Mouse (Mus musculus): Measurements from ENCODE around the gene Agpat3. TPM values are rescaled to one million over a fixed set of nuclear protein-coding genes. Genes with fewer than 3 reads are reported as not detected.
A peak's percentile ranks its signal among the peaks of the same experiment; 100 is the strongest.

Agpat3 gene
- polyA plus RNA-seq (2015; fragmentation: Nextera tagmentation; extraction: Ambion mirVana): 69.9 and 72.2 TPM in 2 replicates

DNA sequence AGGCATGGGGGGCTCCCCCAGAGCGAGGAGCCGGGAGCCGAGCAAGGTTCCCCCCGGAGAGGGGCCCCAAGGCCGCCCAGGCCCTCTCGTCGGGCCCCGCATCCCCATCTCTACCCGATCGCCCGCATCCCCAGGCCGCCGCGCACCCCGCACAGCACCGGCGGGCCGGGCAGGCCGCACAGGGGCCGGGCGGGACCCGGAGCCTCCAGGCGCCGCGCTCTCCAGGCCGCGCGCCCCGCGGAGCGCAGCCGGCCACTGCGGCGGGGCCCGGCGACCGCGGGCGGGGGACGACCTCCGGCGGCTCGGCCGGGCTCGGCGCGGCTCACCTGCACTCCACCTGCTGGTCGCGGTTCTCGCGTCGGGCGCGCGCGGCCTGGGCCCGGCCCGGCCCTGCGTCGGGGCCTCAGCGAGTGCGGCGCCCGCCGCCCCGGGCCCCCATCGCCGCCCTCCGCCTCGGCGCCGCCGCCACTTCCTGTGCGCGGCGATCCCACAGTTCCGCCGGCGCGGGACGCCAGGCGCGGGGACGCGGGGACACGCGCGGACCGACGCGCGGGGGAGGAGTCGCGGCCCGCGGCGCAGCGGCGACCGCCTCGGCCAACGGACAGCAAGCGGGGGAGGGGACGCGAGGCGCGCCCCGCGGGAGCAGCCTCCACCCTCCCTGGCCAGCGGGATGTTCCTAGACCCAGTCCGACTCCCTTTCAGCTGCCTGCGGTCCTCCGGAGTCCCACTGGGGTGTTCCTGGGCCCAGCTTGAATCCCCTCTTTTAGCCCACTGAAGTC lies at the start of gene Agpat3:
TSS of gene Agpat3 (minus strand) at position 603 of the 779 bp plus-strand sequence.
- Histone ChIP-seq H3K36me3 (no peaks in the 10 kb centered on the region), H3K27ac (replicated peaks) (peak within 1 kb of the TSS; percentile 72), H3K4me1 (peaks cover 33% of the 10 kb centered on the region), H3K9ac (replicated peaks) (peak within 1 kb of the TSS; percentile 99), H3K9me3 (no peaks in the 10 kb centered on the region), H3K27me3 (no peaks in the 10 kb centered on the region), H3K4me3 (peak within 1 kb of the TSS; percentile 99), H3K4me2 (replicated peaks) (peak within 1 kb of the TSS; percentile 82)
- WGBS: under 1% methylated on average over 107 of the region's 113 CpGs
- ATAC-seq (replicated peaks): peak; percentile 88

- Histone ChIP-seq H3K9me3 (no peaks in the 10 kb centered on the region), H3K4me2 (replicated peaks) (no peak overlapping the region), H3K4me1 (peaks cover 4% of the 10 kb centered on the region), H3K36me3 (peaks cover 64% of the 10 kb centered on the region), H3K27me3 (no peaks in the 10 kb centered on the region), H3K4me3 (no peak overlapping the region), H3K9ac (replicated peaks) (no peak overlapping the region), H3K27ac (replicated peaks) (no peak overlapping the region)
- ATAC-seq (replicated peaks): no peak
- 98% methylated on average over 2 of the region's 2 CpGs for WGBS
These were observed 48.8 kb upstream of the Agpat3 start for GRCm38 (mm10) chr10:78401127-78401526.

GRCm38 (mm10) chr10:78399090-78399657 lies 46.9 kb upstream of the Agpat3 start:
- no peak overlapping the region for H3K4me2 ChIP-seq (replicated peaks)
- no peaks in the 10 kb centered on the region for H3K27me3 ChIP-seq
- H3K27ac ChIP-seq (replicated peaks): no peak overlapping the region

DNA sequence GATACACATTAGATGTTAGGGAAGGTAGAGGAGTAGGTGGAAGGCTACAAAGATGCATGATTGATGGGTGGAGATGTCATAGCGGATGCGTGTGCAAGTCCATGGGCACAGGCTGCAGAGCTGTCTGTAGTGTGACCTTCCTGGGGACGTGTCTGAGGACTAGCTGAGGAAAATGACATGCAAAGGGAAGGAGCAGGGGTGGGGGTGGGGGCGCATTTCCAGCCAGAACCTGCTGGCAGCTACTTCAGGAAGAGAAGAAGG lies 44.3 kb upstream of the Agpat3 start:
- no peak overlapping the region; the same call in 1 of the 2 replicates for H3K27ac ChIP-seq (replicated peaks)
- peaks cover 12% of the 10 kb centered on the region for H3K27me3 ChIP-seq
- peak; percentile 55; the same call in 1 of the 2 replicates for ATAC-seq (replicated peaks)
- H3K9me3 ChIP-seq: no peaks in the 10 kb centered on the region
- peaks cover 20% of the 10 kb centered on the region for H3K36me3 ChIP-seq
- 61% methylated on average over 4 of the region's 4 CpGs for WGBS
- H3K9ac ChIP-seq (replicated peaks): no peak overlapping the region
- peaks cover 14% of the 10 kb centered on the region for H3K4me1 ChIP-seq
- H3K4me2 ChIP-seq (replicated peaks): peak overlapping the region; percentile 37
- H3K4me3 ChIP-seq: peak overlapping the region; percentile 18; the same call in 1 of the 2 replicates

More at GRCm38 (mm10) chr10:78399090-78399657, 46.9 kb upstream of the Agpat3 start:
- Histone ChIP-seq H3K4me3 (no peak overlapping the region), H3K9ac (replicated peaks) (no peak overlapping the region), H3K4me1 (peaks cover 11% of the 10 kb centered on the region), H3K36me3 (peaks cover 46% of the 10 kb centered on the region), H3K9me3 (no peaks in the 10 kb centered on the region)
- 41% methylated on average over 17 of the region's 17 CpGs for WGBS
- ATAC-seq (replicated peaks): no peak

GRCm38 (mm10) chr10:78395819-78396624 lies 43.7 kb upstream of the Agpat3 start:
- peak overlapping the region; percentile 62 for H3K27ac ChIP-seq (replicated peaks)
- 1% methylated on average over 17 of the region's 17 CpGs for WGBS
- peak overlapping the region; percentile 18; the same call in 1 of the 2 replicates for H3K4me3 ChIP-seq
- H3K9ac ChIP-seq (replicated peaks): 0 out of 2 replicates have a peak overlapping the region, but pooled peaks have one; percentile 10
- peaks cover 16% of the 10 kb centered on the region for H3K27me3 ChIP-seq
- peaks cover 15% of the 10 kb centered on the region for H3K36me3 ChIP-seq
- ATAC-seq (replicated peaks): peak; percentile 90
- peaks cover 16% of the 10 kb centered on the region for H3K4me1 ChIP-seq
- no peaks in the 10 kb centered on the region for H3K9me3 ChIP-seq
- H3K4me2 ChIP-seq (replicated peaks): peak overlapping the region; percentile 37

DNA sequence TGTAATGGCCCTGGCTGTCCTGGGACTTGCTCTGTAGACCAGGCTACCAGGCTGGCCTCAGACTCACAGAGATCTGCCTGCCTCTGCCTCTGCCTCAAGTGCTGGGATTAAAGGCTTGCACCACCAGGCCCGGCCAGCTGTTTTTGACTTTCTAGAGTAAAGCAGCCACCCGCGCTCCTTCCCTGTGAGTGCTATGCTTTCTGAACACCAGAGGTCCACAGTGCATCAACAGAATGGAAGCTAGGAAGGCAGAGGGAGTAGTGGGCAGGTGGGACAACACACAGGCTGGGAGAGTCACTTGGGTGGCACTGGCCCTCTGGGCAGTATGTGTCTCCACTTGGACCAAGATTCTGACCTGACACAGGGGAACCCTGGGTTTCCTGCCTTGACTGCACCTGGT lies 43.1 kb upstream of the Agpat3 start:
- 0 out of 2 replicates have a peak, but pooled peaks have one; percentile 26 for ATAC-seq (replicated peaks)
- peaks cover 8% of the 10 kb centered on the region for H3K36me3 ChIP-seq

DNA sequence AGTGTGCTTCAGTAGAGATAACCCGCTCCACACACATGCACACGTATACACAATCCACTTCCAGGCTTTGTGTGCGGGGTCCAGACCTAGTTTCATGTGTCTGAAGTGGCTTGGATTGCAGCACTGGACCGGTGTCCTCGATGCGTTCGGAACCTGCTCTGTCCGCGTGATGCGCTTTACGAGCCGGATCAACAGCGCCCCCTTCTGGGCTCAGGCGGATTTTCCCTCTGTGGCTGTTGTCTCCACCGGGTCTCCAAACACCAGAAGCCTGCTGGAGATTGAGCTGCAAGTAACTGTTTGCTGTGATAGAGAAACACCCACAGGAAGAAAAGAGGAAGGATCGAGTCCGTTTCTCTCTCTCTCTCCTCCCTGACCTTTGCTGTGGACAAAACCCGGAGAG lies 39.8 kb upstream of the Agpat3 start:
- Histone ChIP-seq H3K9me3 (no peaks in the 10 kb centered on the region), H3K4me2 (replicated peaks) (no peak overlapping the region), H3K36me3 (no peaks in the 10 kb centered on the region), H3K9ac (replicated peaks) (no peak overlapping the region; the same call in 1 of the 2 replicates), H3K4me3 (no peak overlapping the region), H3K4me1 (peaks cover 22% of the 10 kb centered on the region), H3K27me3 (peaks cover 23% of the 10 kb centered on the region), H3K27ac (replicated peaks) (no peak overlapping the region)
- WGBS: 2% methylated on average over 18 of the region's 18 CpGs
- no peak for ATAC-seq (replicated peaks)

More for the DNA sequence above, 43.1 kb upstream of the Agpat3 start:
- WGBS: 80% methylated on average over 3 of the region's 3 CpGs
- Histone ChIP-seq H3K27me3 (peaks cover 23% of the 10 kb centered on the region), H3K9ac (replicated peaks) (no peak overlapping the region), H3K27ac (replicated peaks) (peak overlapping the region; percentile 62), H3K4me1 (peaks cover 21% of the 10 kb centered on the region), H3K9me3 (no peaks in the 10 kb centered on the region), H3K4me2 (replicated peaks) (no peak overlapping the region), H3K4me3 (no peak overlapping the region)

GRCm38 (mm10) chr10:78390982-78391470 lies 38.7 kb upstream of the Agpat3 start:
- no peaks in the 10 kb centered on the region for H3K36me3 ChIP-seq
- no peak for ATAC-seq (replicated peaks)

GRCm38 (mm10) chr10:78388216-78388980 lies 36.1 kb upstream of the Agpat3 start:
- WGBS: 45% methylated on average over 20 of the region's 20 CpGs
- no peaks in the 10 kb centered on the region for H3K9me3 ChIP-seq
- no peak overlapping the region for H3K4me2 ChIP-seq (replicated peaks)
- no peak overlapping the region for H3K4me3 ChIP-seq
- H3K36me3 ChIP-seq: no peaks in the 10 kb centered on the region
- no peak overlapping the region; the same call in 1 of the 2 replicates for H3K9ac ChIP-seq (replicated peaks)
- H3K27me3 ChIP-seq: peaks cover 23% of the 10 kb centered on the region
- peaks cover 10% of the 10 kb centered on the region; the same call in 1 of the 2 replicates for H3K4me1 ChIP-seq
- no peak overlapping the region for H3K27ac ChIP-seq (replicated peaks)
- no peak for ATAC-seq (replicated peaks)

More at GRCm38 (mm10) chr10:78390982-78391470, 38.7 kb upstream of the Agpat3 start:
- Histone ChIP-seq H3K4me1 (peaks cover 17% of the 10 kb centered on the region), H3K4me3 (no peak overlapping the region), H3K4me2 (replicated peaks) (no peak overlapping the region), H3K9me3 (no peaks in the 10 kb centered on the region), H3K27ac (replicated peaks) (no peak overlapping the region), H3K9ac (replicated peaks) (no peak overlapping the region), H3K27me3 (peaks cover 23% of the 10 kb centered on the region)
- WGBS: 9% methylated on average over 4 of the region's 4 CpGs

DNA sequence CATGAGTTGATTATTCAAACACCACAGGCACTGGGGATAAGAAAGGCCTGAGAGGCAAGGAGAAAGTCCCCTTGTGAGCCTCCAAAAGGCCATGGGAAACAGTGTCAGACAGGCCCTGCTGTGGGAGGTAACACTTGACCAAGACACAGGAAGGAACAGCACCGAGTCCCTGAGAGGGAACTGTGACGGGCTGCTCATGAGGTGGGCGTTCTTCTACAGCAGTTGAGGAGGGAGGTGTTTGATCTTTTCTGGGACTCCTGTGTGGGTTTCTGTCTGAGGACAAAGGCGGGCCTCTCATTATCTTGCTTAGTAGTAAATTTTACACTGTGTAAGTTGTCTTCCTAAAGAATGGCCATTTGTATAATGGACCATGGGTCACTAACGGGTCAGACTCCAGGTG lies 33.2 kb upstream of the Agpat3 start:
- no peak overlapping the region for H3K4me2 ChIP-seq (replicated peaks)
- no peak for ATAC-seq (replicated peaks)
- H3K4me3 ChIP-seq: no peak overlapping the region
- H3K27ac ChIP-seq (replicated peaks): no peak overlapping the region
- WGBS: 70% methylated on average over 5 of the region's 5 CpGs
- H3K27me3 ChIP-seq: peaks cover 2% of the 10 kb centered on the region
- H3K9ac ChIP-seq (replicated peaks): no peak overlapping the region
- H3K4me1 ChIP-seq: peaks cover 2% of the 10 kb centered on the region; the same call in 1 of the 2 replicates
- no peaks in the 10 kb centered on the region for H3K36me3 ChIP-seq
- no peaks in the 10 kb centered on the region for H3K9me3 ChIP-seq

DNA sequence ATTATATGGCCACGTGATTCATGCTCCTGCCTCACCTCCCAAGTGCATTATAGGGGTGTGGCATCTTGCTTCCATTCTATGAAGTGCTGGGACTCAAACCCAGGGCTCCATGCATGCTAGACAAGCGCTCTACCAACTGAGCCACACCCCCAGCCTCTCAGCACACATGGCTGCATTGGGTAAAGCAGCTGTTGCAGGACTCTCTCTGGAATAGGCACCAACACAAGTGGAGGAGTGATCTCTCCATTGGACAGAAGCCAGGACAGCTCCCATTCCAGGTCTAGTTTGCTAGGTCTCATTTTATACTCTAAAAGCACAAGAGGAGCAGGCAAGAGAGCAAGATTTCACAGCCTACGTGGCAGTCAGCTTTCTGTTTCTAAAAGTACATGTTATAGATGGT lies 31.3 kb upstream of the Agpat3 start:
- no peak overlapping the region for H3K9ac ChIP-seq (replicated peaks)
- no peaks in the 10 kb centered on the region for H3K9me3 ChIP-seq
- H3K4me1 ChIP-seq: no peaks in the 10 kb centered on the region
- no peaks in the 10 kb centered on the region for H3K36me3 ChIP-seq
- H3K27me3 ChIP-seq: no peaks in the 10 kb centered on the region
- H3K27ac ChIP-seq (replicated peaks): no peak overlapping the region
- H3K4me3 ChIP-seq: no peak overlapping the region
- WGBS: 77% methylated on average over 3 of the region's 3 CpGs
- no peak overlapping the region for H3K4me2 ChIP-seq (replicated peaks)
- no peak for ATAC-seq (replicated peaks)

Data from forebrain, embryonic 15.5 days (tissue).